Mouse (Mus musculus) limb, embryonic 14.5 days (tissue): ENCODE measurements at regions not wholly inside any gene's neighbourhood (a gene's known extent, or its start where the extent isn't known, plus 50 kb on each side); places are given as distances from the start of the nearest gene placed in this dataset.

Source experiments
- ATAC-seq: fragments of 200-750 bp; cut with Nextera tagmentation; 2 replicates; pipeline ENCODE4 v1.8.0; 2017; ENCODE audit warnings: low read depth, moderate number of reproducible peaks, moderate TSS enrichment; ENCODE audit not compliant: low FRiP score
- DNase-seq: peaks from one replicate; pipeline ENCODE4 v3.0.0-alpha.2; 2015; ENCODE audit warnings: low spot score
- H3K27ac ChIP-seq: fragments of 300-500 bp; sonication (generic); replicated peaks from 2 replicates; pipeline ENCODE4 v1.5.1; 2014; ENCODE audit warnings: low read depth, mild to moderate bottlenecking, low read length, moderate library complexity, mixed read lengths
- H3K27me3 ChIP-seq: fragments of 300-500 bp; sonication (generic); 2 replicates; pipeline ENCODE4 v1.6.1; 2014; ENCODE audit warnings: low read length, mixed read lengths; ENCODE audit not compliant: control insufficient read depth, insufficient read depth
- H3K36me3 ChIP-seq: fragments of 300-500 bp; sonication (generic); 2 replicates; pipeline ENCODE4 v1.6.1; 2014; ENCODE audit warnings: mild to moderate bottlenecking, low read length, moderate library complexity, mixed read lengths; ENCODE audit not compliant: control insufficient read depth, insufficient read depth
- H3K4me1 ChIP-seq: fragments of 300-500 bp; sonication (generic); 2 replicates; pipeline ENCODE4 v1.6.1; 2014; ENCODE audit warnings: antibody characterized with exemption, low read length, mixed read lengths; ENCODE audit not compliant: control insufficient read depth, insufficient read depth
- H3K4me2 ChIP-seq: fragments of 300-500 bp; sonication (generic); replicated peaks from 2 replicates; pipeline ENCODE4 v1.6.1; 2014; ENCODE audit warnings: low read depth, mild to moderate bottlenecking, low read length, moderate library complexity; ENCODE audit not compliant: severe bottlenecking
- H3K4me3 ChIP-seq: fragments of 300-500 bp; sonication (generic); replicated peaks from 2 replicates; pipeline ENCODE4 v1.5.1; 2014; ENCODE audit warnings: low read length
- H3K9ac ChIP-seq: fragments of 300-500 bp; sonication (generic); 2 replicates; pipeline ENCODE4 v1.6.1; 2014; ENCODE audit warnings: mild to moderate bottlenecking, low read depth, low read length, moderate library complexity; ENCODE audit not compliant: severe bottlenecking
- H3K9me3 ChIP-seq: fragments of 300-500 bp; sonication (generic); 2 replicates; pipeline ENCODE4 v1.6.1; 2016; ENCODE audit warnings: low read length; ENCODE audit not compliant: control insufficient read depth
- POLR2A ChIP-seq: fragments of 200-500 bp; IDR thresholded peaks from 2 replicates; pipeline ENCODE4 v1.8.0; 2012; ENCODE audit warnings: inconsistent platforms, mild to moderate bottlenecking, moderate library complexity, borderline replicate concordance; ENCODE audit not compliant: insufficient read depth, insufficient read length; ENCODE audit errors: extremely low read depth
- WGBS: fragments of 180-500 bp; shearing (Covaris S2); extraction: QIAGEN DNeasy Blood & Tissue Kit; methylation state at CpG from one replicate; pipeline ENCODE4 v1.1.7; 2014; 5-methylcytosine and 5-hydroxymethylcytosine counted together

GRCm38 (mm10) chr9:90871636-90872035, 490.6 kb upstream of the Zic4 start:
- Histone ChIP-seq H3K4me2 (no peak overlapping the region), H3K36me3 (no peaks in the 10 kb centered on the region), H3K27ac (no peak overlapping the region), H3K4me1 (no peaks in the 10 kb centered on the region), H3K27me3 (no peaks in the 10 kb centered on the region), H3K9me3 (no peaks in the 10 kb centered on the region), H3K4me3 (no peak overlapping the region), H3K9ac (no peak overlapping the region)
- 81% methylated on average over 5 of the region's 5 CpGs for WGBS
- DNase-seq = no peak
- no peak for TF ChIP-seq POLR2A
- ATAC-seq = no peak

GRCm38 (mm10) chr9:90884467-90884866, 477.7 kb upstream of the Zic4 start:
- Histone ChIP-seq H3K27ac (no peak overlapping the region), H3K27me3 (no peaks in the 10 kb centered on the region), H3K4me3 (no peak overlapping the region), H3K9ac (no peak overlapping the region), H3K9me3 (no peaks in the 10 kb centered on the region), H3K4me2 (no peak overlapping the region), H3K36me3 (no peaks in the 10 kb centered on the region), H3K4me1 (no peaks in the 10 kb centered on the region)
- 94% methylated on average over 1 of the region's 1 CpGs for WGBS
- TF ChIP-seq POLR2A = no peak
- DNase-seq = no peak
- ATAC-seq = no peak

GRCm38 (mm10) chr9:90887405-90887804, 474.8 kb upstream of the Zic4 start:
- ATAC-seq (no peak), DNase-seq (no peak)
- no peak overlapping the region for H3K9ac ChIP-seq
- no peak overlapping the region for H3K4me2 ChIP-seq
- TF ChIP-seq POLR2A = no peak
- H3K27ac ChIP-seq = no peak overlapping the region
- H3K27me3 ChIP-seq = no peaks in the 10 kb centered on the region
- H3K36me3 ChIP-seq = no peaks in the 10 kb centered on the region
- no peaks in the 10 kb centered on the region for H3K4me1 ChIP-seq
- no peaks in the 10 kb centered on the region for H3K9me3 ChIP-seq
- 99% methylated on average over 3 of the region's 3 CpGs for WGBS
- H3K4me3 ChIP-seq = no peak overlapping the region

- TF ChIP-seq POLR2A = no peak
- no peak overlapping the region for H3K4me3 ChIP-seq
- DNase-seq (no peak), ATAC-seq (no peak)
- no peak overlapping the region for H3K9ac ChIP-seq
- no peak overlapping the region for H3K27ac ChIP-seq
- no peaks in the 10 kb centered on the region for H3K9me3 ChIP-seq
- 90% methylated on average over 4 of the region's 4 CpGs for WGBS
- H3K36me3 ChIP-seq = no peaks in the 10 kb centered on the region
- no peaks in the 10 kb centered on the region for H3K27me3 ChIP-seq
- no peak overlapping the region for H3K4me2 ChIP-seq
- H3K4me1 ChIP-seq = no peaks in the 10 kb centered on the region
Measured at GRCm38 (mm10) chr9:90890801-90891200, 471.4 kb upstream of the Zic4 start.

GRCm38 (mm10) chr9:90892816-90893215, 469.4 kb upstream of the Zic4 start:
- H3K4me3 ChIP-seq = no peak overlapping the region
- no peaks in the 10 kb centered on the region for H3K36me3 ChIP-seq
- ATAC-seq = no peak
- no peaks in the 10 kb centered on the region for H3K9me3 ChIP-seq
- no peaks in the 10 kb centered on the region for H3K27me3 ChIP-seq
- no peak overlapping the region for H3K4me2 ChIP-seq
- WGBS = 41% methylated on average over 1 of the region's 1 CpGs
- H3K4me1 ChIP-seq = no peaks in the 10 kb centered on the region
- no peak for DNase-seq
- no peak for TF ChIP-seq POLR2A
- H3K9ac ChIP-seq = no peak overlapping the region
- H3K27ac ChIP-seq = no peak overlapping the region

GRCm38 (mm10) chr9:90903557-90903956, 458.7 kb upstream of the Zic4 start:
- DNase-seq = no peak
- H3K27me3 ChIP-seq = no peaks in the 10 kb centered on the region
- H3K9me3 ChIP-seq = no peaks in the 10 kb centered on the region
- H3K36me3 ChIP-seq = no peaks in the 10 kb centered on the region
- no peak for TF ChIP-seq POLR2A
- no peaks in the 10 kb centered on the region for H3K4me1 ChIP-seq
- H3K4me3 ChIP-seq = no peak overlapping the region
- ATAC-seq = no peak
- no peak overlapping the region for H3K4me2 ChIP-seq
- no peak overlapping the region for H3K27ac ChIP-seq
- 23% methylated on average over 5 of the region's 5 CpGs for WGBS
- H3K9ac ChIP-seq = no peak overlapping the region
